Mouse (Mus musculus) ES-E14 (cell line): Measurements from ENCODE around the gene Slc22a7.

Source experiments
- CHD2 ChIP-seq: IDR thresholded peaks from 2 replicates; pipeline ENCODE4 v1.6.1; 2014; ENCODE audit warnings: mild to moderate bottlenecking, low read depth, low read length, inconsistent platforms
- MAFK ChIP-seq: IDR thresholded peaks from 2 replicates; pipeline ENCODE4 v1.6.1; 2014; ENCODE audit warnings: mild to moderate bottlenecking, low read depth, low read length, inconsistent platforms; ENCODE audit not compliant: insufficient read depth
- ZNF384 ChIP-seq: IDR thresholded peaks from 2 replicates; pipeline ENCODE4 v1.6.1; 2012; ENCODE audit warnings: low read depth, low read length, inconsistent platforms

- no peak for TF ChIP-seq ZNF384
- no peak for TF ChIP-seq CHD2
- TF ChIP-seq MAFK, result no peak
Measured at GRCm38 (mm10) chr17:46418628-46419027, 19.6 kb downstream of the Slc22a7 start.
